ENCODE assay signal across 16 mouse cellular contexts in the genomic region with DNA sequence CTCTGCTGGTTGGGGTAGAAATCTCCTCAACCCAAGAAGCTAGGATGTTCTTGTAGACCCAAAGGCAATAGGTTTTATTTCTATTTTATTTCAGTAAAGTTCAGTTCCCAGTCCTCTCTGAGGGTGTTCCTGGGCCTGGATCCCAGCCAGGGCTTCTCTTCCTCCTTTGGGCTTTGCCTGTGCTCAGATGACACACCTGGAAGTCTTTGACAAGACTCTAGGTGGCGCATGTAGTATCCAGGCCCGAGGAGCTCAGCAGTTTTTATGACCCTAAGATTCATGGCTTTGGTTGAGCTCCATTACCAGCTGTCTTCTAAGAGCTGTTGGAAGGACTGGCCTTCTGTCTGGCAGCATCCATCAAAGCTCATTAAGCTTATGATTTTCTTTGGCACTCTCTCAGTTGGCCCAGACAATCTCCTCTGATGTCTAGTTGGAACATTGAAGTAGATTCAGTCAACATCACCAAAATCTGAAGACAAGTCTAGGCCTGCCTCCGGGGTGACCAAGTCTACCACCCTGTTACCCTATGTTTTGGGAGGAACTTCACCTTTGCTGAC. TPM values are rescaled to one million over a fixed set of nuclear protein-coding genes. Genes with fewer than 3 reads are reported as not detected.
DNase-seq lines count a peak whose midpoint lies in the region; ATAC-seq and TF ChIP-seq lines count a peak whose summit lies in the region.
"Had no signal": no experiment of that assay in that cellular context is flagged by ENCODE, and none has a peak within 500 bp of the region (broad histone marks: within the 10 kb centered on the region; RNA-seq: fewer than 3 reads in every experiment).

No protein-coding gene starts in this region.

- no peak for TF ChIP-seq EP300 in liver, postnatal 0 days (IDR thresholded peaks at IDR 0.05; ENCODE audit: low read depth)

- no peak overlapping the region for H3K4me3 ChIP-seq in liver, embryonic 12.5 days
- H3K4me3 ChIP-seq in liver, embryonic 11.5 days (ENCODE audit: low read depth, low read length): no peak overlapping the region
- no peak overlapping the region for H3K4me3 ChIP-seq in bone marrow macrophage, adult 2 months (ENCODE audit: insufficient read depth, low read length)
- H3K4me3 ChIP-seq in liver, postnatal 0 days (ENCODE audit: low read depth, low read length): no peak overlapping the region
- H3K4me3 ChIP-seq in midbrain, embryonic 16.5 days (ENCODE audit: low read depth, low read length): no peak overlapping the region
- H3K4me3 ChIP-seq: limb, embryonic 15.5 days had no signal

- H3K36me3 ChIP-seq in liver, embryonic 12.5 days: peaks cover 14% of the 10 kb centered on the region; the same call in 1 of the 2 replicates
- H3K36me3 ChIP-seq in liver, embryonic 11.5 days (ENCODE audit: control insufficient read depth, insufficient read depth, low read length): no peaks in the 10 kb centered on the region; the same call in 1 of the 2 replicates
- no peaks in the 10 kb centered on the region for H3K36me3 ChIP-seq in liver, postnatal 0 days (replicated peaks; ENCODE audit: insufficient read depth, low read length)
- no peaks in the 10 kb centered on the region for H3K36me3 ChIP-seq in midbrain, embryonic 16.5 days (ENCODE audit: control insufficient read depth, insufficient read depth, low read length)
- H3K36me3 ChIP-seq: limb, embryonic 15.5 days had no signal

- H3K4me1 ChIP-seq in liver, embryonic 12.5 days: peaks cover 34% of the 10 kb centered on the region
- peaks cover 9% of the 10 kb centered on the region for H3K4me1 ChIP-seq in liver, embryonic 11.5 days (replicated peaks; ENCODE audit: control insufficient read depth, insufficient read depth, low read length)
- H3K4me1 ChIP-seq in bone marrow macrophage, adult 2 months (ENCODE audit: control insufficient read depth, insufficient read depth, low read length): peaks cover 32% of the 10 kb centered on the region
- peaks cover 17% of the 10 kb centered on the region for H3K4me1 ChIP-seq in liver, postnatal 0 days (ENCODE audit: insufficient read depth)
- H3K4me1 ChIP-seq in midbrain, embryonic 16.5 days (ENCODE audit: control insufficient read depth, insufficient read depth, low read length): peaks cover 13% of the 10 kb centered on the region

- peak; percentile 20 for DNase-seq in adrenal gland, postnatal 14 days
- DNase-seq in adrenal gland, postnatal 25 days: no peak
- DNase-seq in liver, embryonic 11.5 days (ENCODE audit: low spot score): no peak
- DNase-seq in liver, postnatal 0 days: no peak
- no peak for DNase-seq in frontal cortex, postnatal 25 days (ENCODE audit: low spot score in 2 of 2)
- DNase-seq: adrenal gland, postnatal 36 days; heart, adult 11 months; heart, postnatal 10 days; lung, postnatal 4 days; midbrain, embryonic 14.5 days; right cerebral cortex, postnatal 14 days had no signal

- 0 out of 2 replicates have a peak overlapping the region, but pooled peaks have one; percentile 6 for H3K9ac ChIP-seq in liver, embryonic 12.5 days
- no peak overlapping the region for H3K9ac ChIP-seq in liver, embryonic 11.5 days (ENCODE audit: low read depth, low read length)
- H3K9ac ChIP-seq in liver, postnatal 0 days (replicated peaks): no peak overlapping the region
- no peak overlapping the region for H3K9ac ChIP-seq in midbrain, embryonic 16.5 days (ENCODE audit: low read depth, low read length)
- H3K9ac ChIP-seq: limb, embryonic 15.5 days had no signal

- no peaks in the 10 kb centered on the region for H3K9me3 ChIP-seq in liver, embryonic 12.5 days (replicated peaks)
- H3K9me3 ChIP-seq in liver, embryonic 11.5 days (ENCODE audit: control insufficient read depth, low read length): no peaks in the 10 kb centered on the region
- no peaks in the 10 kb centered on the region for H3K9me3 ChIP-seq in liver, postnatal 0 days (ENCODE audit: low read length)
- H3K9me3 ChIP-seq in midbrain, embryonic 16.5 days (replicated peaks; ENCODE audit: control insufficient read depth, low read length, poor library complexity, severe bottlenecking): no peaks in the 10 kb centered on the region
- H3K9me3 ChIP-seq: limb, embryonic 15.5 days had no signal

- WGBS in liver, embryonic 12.5 days (ENCODE audit: insufficient replicate concordance): 75% methylated on average over 3 of the region's 3 CpGs
- WGBS in liver, embryonic 11.5 days: 77% methylated on average over 3 of the region's 3 CpGs
- 67% methylated on average over 3 of the region's 3 CpGs for WGBS in liver, postnatal 0 days (ENCODE audit: insufficient replicate concordance)
- 89% methylated on average over 3 of the region's 3 CpGs for WGBS in midbrain, embryonic 16.5 days

- TF ChIP-seq POLR2A in bone marrow macrophage, adult 2 months (IDR thresholded peaks at IDR 0.05; ENCODE audit: borderline replicate concordance, low read depth, low read length): no peak

- no peaks in the 10 kb centered on the region for H3K27me3 ChIP-seq in liver, embryonic 12.5 days (replicated peaks)
- no peaks in the 10 kb centered on the region for H3K27me3 ChIP-seq in liver, embryonic 11.5 days (replicated peaks; ENCODE audit: control insufficient read depth, insufficient read depth, low read length)
- H3K27me3 ChIP-seq in liver, postnatal 0 days (ENCODE audit: insufficient read depth, low read length): no peaks in the 10 kb centered on the region
- no peaks in the 10 kb centered on the region for H3K27me3 ChIP-seq in midbrain, embryonic 16.5 days (ENCODE audit: control insufficient read depth, insufficient read depth, low read depth, low read length)
- H3K27me3 ChIP-seq: limb, embryonic 15.5 days; Patski had no signal

- ATAC-seq in liver, embryonic 12.5 days: no peak
- ATAC-seq in liver, embryonic 11.5 days (replicated peaks; ENCODE audit: low FRiP score): no peak
- no peak for ATAC-seq in liver, postnatal 0 days
- no peak for ATAC-seq in midbrain, embryonic 16.5 days
- ATAC-seq: Patski had no signal

- 0 out of 2 replicates have a peak overlapping the region, but pooled peaks have one; percentile 9 for H3K4me2 ChIP-seq in liver, embryonic 12.5 days
- H3K4me2 ChIP-seq in liver, embryonic 11.5 days: no peak overlapping the region
- no peak overlapping the region for H3K4me2 ChIP-seq in liver, postnatal 0 days (ENCODE audit: low read depth, low read length)
- H3K4me2 ChIP-seq in midbrain, embryonic 16.5 days (ENCODE audit: low read length): no peak overlapping the region
- H3K4me2 ChIP-seq: limb, embryonic 15.5 days had no signal

- TF ChIP-seq CTCF in bone marrow macrophage, adult 2 months (IDR thresholded peaks at IDR 0.05; ENCODE audit: low read depth, low read length): 0 out of 2 replicates have a peak, but pooled peaks have one; percentile 10
- TF ChIP-seq CTCF in liver, postnatal 0 days (IDR thresholded peaks at IDR 0.05; ENCODE audit: low read depth): peak; percentile 32

- no peak overlapping the region for H3K27ac ChIP-seq in liver, embryonic 12.5 days
- H3K27ac ChIP-seq in liver, embryonic 11.5 days (ENCODE audit: low read depth, low read length): no peak overlapping the region
- H3K27ac ChIP-seq in bone marrow macrophage, adult 2 months (ENCODE audit: insufficient read depth, low read depth, low read length): no peak overlapping the region
- H3K27ac ChIP-seq in liver, postnatal 0 days (ENCODE audit: low read depth): no peak overlapping the region
- H3K27ac ChIP-seq in midbrain, embryonic 16.5 days (ENCODE audit: low read length): no peak overlapping the region
- H3K27ac ChIP-seq: limb, embryonic 15.5 days had no signal

RNA-seq across cellular contexts. Expression of a gene that starts 2.5 kb away (rescaled TPM):
- total RNA-seq in adrenal gland, postnatal 14 days (2021): 3.6 and 5.0 TPM in 2 replicates
- 4.1 and 5.0 TPM in 2 replicates for total RNA-seq in adrenal gland, postnatal 25 days (2021)
- polyA plus RNA-seq in liver, embryonic 12.5 days (2016; fragmentation: Nextera tagmentation; extraction: Ambion mirVana): 9.8 and 10.7 TPM in 2 replicates
- 16.5 and 17.3 TPM in 2 replicates for polyA plus RNA-seq in liver, embryonic 11.5 days (2014; fragmentation: Nextera tagmentation; extraction: Ambion mirVana)
- 13.7 and 15.0 TPM in 2 replicates for polyA plus RNA-seq in bone marrow macrophage, adult 2 months (2012; ENCODE audit: insufficient read depth, insufficient read length, missing spikeins)
- 4.7 and 5.1 TPM in 2 replicates for polyA plus RNA-seq in liver, postnatal 0 days (2015; fragmentation: Nextera tagmentation; extraction: Ambion mirVana)
- 5.1 and 5.4 TPM in 2 replicates for polyA plus RNA-seq in midbrain, embryonic 16.5 days (2015; fragmentation: Nextera tagmentation; extraction: Ambion mirVana)
